Mouse (Mus musculus): Measurements from ENCODE around the gene Gcn1l1.
"Not testable (repeated sequence)": the region's sequence is repeated elsewhere in the genome, so short reads cannot be mapped to it uniquely, and the experiment has no call there.

Gcn1l1 gene

DNA sequence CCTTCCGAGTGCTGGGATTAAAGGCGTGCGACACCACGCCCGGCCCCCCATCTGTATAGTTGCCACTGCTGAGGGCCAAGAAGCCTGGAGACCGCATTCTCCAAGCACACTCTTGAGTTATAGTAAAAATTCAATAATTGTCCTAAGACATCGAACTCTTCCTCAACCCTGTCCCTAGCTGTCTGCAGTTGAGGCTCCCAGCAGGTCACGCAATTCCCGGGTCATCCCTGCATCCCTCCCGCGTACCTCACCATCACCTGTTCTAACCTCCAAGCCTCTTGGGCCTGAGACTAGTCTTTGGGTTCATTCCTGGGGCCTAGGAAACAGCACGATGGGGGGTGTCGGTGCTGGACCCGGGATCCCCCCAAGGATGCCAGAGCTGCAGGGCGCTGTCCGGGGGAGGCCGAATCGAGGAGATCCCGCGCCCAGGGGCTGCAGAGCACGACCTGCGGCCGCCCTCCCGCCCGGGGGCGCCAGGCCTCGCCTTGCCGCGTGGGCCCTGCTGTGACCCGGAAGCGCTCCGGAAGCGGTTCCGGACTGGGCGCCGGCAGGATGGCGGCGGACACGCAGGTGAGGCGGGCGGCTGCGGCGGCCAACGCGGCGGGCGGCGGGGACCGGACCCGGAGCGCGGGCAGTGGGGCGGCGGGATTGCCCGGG lies at the start of gene Gcn1l1:
Gcn1l1 (plus strand) TSS at position 518 of the 657 bp plus-strand sequence.
- DNase-seq (ENCODE audit: low read depth, low spot score) = no peak

GRCm38 (mm10) chr5:115516081-115516907 lies 48.8 kb upstream of the Gcn1l1 start:
- no peak for DNase-seq (ENCODE audit: low read depth, low spot score)

DNA sequence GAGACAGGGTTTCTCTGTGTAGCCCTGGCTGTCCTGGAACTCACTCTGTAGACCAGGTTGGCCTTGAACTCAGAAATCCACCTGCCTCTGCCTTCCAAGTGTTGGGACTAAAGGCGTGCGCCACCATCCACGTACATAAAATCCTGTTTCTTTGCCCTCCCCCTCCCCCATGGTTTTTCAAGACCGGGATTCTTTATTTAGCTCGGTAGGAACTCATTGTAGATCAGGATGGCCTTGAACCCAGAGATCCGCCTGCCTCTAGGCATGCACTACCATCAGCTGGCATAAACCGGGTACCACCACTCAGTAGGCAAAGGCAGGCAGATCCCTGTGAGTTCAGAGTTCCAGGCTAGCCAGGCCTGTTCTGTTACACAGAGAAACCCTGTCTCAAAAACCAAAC lies 48.1 kb upstream of the Gcn1l1 start:
- DNase-seq (ENCODE audit: low read depth, low spot score) = no peak

DNA sequence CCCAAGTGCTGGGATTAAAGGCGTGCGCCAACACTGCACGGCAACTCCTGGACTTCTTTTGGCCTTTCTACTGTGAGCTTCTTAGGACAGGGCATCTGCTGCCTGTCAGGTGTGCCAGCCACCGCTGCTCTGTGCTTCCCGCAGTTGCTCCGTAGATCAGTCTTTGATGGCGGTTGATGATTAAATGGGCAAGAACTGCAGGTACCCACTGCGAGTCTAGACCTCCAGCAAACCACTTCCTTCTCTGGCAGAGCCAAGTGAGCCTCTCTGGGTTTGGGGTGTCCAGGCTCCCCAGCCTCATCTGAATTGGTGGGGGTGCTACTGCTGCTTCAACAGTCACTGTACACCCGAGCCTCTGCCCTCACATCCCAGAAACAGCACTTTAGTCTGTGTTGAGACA lies 47.6 kb upstream of the Gcn1l1 start:
- DNase-seq (ENCODE audit: low read depth, low spot score) = no peak

DNA sequence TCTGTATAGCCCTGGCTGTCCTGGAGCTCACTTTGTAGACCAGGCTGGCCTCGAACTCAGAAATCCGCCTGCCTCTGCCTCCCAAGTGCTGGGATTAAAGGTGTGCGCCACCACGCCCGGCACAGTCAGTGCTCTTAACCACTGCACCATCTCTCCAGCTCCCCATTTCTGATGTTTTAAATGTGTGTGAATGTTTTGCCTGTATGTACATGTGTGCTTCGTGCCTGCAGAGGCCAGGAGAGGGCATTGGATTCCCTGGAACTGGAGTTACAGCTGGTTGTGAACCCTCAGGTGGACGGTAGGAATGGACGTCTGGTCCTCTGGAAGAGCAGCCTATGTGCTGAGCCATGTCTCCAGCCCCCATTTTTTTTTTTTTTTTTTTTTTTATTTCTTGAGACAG lies 46.8 kb upstream of the Gcn1l1 start:
- not testable (repeated sequence) for DNase-seq (ENCODE audit: low read depth, low spot score)

DNA sequence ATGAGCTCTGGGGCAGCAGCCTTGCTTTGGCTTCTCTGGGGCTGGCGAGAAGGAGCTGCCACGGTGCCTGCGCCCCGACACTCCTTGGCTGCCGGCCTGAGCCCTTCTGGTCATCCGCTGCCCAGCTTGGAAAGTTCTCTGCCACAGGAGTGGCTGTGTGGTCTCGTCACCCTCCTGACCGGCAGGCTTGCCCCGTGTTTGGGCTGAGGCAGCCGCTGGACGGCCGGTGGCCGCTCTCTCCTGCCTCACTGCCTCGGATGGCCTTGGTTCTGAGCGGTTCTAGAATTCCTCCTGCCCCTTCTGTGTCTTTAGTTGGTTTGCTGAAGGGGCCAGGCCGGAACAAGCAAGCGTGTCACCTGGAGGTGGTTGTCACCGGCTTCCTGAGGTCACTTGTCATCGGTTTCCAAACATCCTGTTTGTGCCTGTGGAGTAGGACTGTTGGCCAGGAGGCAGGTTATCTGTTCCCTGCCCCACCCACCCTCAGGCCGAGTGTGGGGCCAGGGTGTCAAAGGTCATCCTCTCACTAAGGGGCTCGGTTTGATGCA lies 44.7 kb upstream of the Gcn1l1 start:
- DNase-seq (ENCODE audit: low read depth, low spot score) = no peak

GRCm38 (mm10) chr5:115521553-115522461 lies 43.2 kb upstream of the Gcn1l1 start:
- DNase-seq (ENCODE audit: low read depth, low spot score) = no peak

- no peak for DNase-seq (ENCODE audit: low read depth, low spot score)
Observed at GRCm38 (mm10) chr5:115522531-115522930, 42.5 kb upstream of the Gcn1l1 start.

DNA sequence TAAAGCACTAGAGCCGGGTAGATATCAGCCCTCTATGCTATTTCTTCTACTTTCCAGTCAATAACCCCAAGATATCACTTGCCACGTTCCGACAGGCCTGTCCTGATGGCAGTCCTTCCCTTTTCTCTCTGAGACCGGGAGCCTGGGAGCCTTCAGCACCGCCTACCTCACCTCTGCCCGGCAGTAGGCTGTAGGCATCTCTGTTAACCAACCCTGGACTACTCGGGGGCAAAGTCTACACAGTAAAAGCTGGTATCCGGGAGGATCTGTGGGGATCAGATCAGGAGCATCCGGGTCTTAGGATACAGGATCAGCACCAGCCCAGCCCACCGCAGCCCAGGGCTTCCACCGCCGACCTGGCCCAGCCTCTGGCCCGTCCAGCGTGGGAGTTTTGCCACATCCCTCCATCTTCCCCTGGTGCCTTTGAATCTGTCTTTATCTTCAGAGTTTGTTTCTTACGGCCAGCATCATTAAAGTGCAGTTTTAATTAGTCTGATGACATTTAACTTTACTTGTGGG lies 42.0 kb upstream of the Gcn1l1 start:
- DNase-seq (ENCODE audit: low read depth, low spot score) = no peak

- no peak for DNase-seq (ENCODE audit: low read depth, low spot score)
Observed at GRCm38 (mm10) chr5:115523971-115524370, 41.1 kb upstream of the Gcn1l1 start.

DNA sequence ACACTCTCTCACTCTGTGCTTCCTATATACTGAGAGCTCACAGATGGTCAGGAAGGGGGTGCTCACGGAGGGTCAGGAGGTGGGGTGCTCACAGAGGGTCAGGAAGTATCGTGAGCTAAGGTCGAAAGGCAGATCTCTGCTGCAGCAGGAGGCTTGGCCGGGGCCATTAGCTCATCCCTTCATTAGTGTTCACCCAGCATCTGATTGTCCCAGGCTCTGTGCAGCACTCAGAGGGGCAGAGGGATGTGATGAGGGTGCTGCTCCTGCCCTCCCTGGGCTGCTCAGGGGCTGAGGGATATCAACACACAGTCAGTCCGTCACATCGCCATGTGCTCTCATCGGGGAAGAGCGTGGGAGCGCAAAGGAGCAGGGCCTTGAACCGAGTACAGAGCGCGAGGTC lies 40.6 kb upstream of the Gcn1l1 start:
- no peak for DNase-seq (ENCODE audit: low read depth, low spot score)

DNA sequence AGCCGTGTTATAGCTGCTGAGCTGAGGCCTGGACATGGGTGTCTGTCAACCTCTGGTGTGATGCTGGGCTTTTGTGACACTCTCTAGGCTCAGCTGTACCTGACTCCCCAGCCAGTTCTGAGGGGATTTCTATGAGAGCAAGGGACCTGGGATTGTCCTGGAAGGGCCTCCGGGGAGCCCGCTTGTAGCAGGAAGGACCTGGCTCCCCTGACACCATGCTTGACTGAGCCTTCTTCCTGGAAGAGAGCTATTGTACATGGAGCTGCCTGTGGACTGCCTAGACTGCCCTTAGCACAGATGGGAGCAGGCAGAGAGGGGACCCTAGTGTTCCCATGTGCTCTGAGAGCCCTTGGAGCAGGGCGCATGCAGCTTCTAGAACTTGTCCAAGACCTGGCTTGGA lies 39.6 kb upstream of the Gcn1l1 start:
- DNase-seq (ENCODE audit: low read depth, low spot score) = no peak

GRCm38 (mm10) chr5:115525943-115526342 lies 39.1 kb upstream of the Gcn1l1 start:
- DNase-seq (ENCODE audit: low read depth, low spot score) = no peak

- no peak for DNase-seq (ENCODE audit: low read depth, low spot score)
Observed at GRCm38 (mm10) chr5:115526456-115527202, 38.4 kb upstream of the Gcn1l1 start.

GRCm38 (mm10) chr5:115528128-115528527 lies 36.9 kb upstream of the Gcn1l1 start:
- DNase-seq (ENCODE audit: low read depth, low spot score) = no peak

DNA sequence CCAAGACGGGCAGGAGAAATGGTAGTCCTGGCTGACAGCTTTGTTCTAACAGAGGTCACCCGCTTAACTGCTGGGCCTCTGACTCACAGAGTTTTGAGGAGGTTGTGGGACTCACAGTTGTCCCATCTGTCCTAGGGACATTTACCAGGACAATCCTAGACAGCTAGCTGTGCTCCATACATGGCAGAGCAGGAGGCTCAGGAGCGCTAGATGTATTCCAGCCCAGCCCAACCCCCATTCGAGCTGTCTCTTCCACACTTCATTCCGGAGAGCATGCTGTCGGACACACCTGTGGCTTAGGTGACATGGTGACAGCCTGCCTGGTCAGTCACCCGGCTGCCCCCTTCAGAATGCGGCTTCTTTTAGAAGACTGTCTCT lies 35.7 kb upstream of the Gcn1l1 start:
- DNase-seq (ENCODE audit: low read depth, low spot score) = no peak

DNA sequence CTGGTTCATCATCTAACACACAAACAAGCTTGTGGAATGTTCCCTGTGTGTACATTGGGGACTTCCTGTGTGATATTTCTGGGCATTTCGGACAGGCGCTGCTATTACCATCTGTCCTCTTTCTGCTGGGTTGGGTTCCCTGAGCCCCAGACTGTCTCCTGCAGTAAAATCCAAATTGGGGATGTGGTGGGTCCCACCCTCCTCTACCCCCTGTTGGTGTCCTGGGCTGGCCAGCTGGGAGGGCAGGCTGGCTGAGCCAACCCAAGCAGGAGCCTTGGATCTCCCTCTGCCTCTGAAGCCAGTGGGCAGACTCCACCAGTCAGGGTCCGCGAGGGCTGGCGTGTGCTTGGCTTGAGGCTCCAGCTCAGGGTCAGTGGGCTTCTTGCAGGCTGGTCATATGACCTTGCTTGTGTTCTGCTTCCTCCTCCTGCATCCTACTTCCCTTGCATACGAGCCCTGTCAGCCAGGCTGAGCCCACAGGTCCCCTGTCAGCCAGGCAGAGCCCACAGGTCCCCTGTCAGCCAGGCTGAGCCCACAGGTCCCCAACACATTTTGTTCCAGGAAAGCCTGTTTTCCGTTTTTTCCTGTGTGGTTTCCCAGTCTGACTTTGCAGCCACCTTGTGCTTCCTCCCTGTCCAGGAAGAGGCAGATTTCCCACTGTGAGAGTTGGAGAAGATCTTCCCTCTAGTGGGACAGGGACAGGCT lies 35.2 kb upstream of the Gcn1l1 start:
- no peak for DNase-seq (ENCODE audit: low read depth, low spot score)

GRCm38 (mm10) chr5:115530447-115530809 lies 34.6 kb upstream of the Gcn1l1 start:
- no peak for DNase-seq (ENCODE audit: low read depth, low spot score)

DNA sequence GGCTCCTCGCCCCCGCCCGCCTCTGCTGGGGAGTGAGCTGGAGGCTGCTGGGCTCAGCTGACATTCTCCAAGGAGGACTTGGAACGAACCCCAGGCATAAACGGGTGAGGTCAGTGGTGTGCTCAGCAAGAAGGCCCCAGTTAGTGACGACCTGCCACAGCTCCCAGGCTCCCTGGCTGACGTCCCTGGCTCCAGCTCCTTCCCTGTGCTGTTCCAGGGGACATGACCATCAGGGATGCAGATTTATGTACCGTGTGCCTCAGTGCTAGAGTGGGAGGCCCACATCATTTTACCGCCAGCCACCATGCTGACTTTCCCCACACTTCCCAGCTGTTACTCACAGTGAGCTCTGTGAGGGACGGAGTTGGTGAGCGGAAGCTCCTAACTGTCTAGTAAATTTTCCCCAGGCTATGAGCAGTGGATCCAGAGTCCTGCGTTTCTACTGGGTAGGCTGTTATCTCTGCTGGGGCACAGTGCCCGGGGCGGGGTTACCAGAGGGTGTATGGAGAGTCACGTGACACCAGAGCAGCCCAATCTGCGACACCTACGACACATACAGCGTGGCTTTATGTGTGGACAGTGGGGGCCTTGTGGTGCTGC lies 33.3 kb upstream of the Gcn1l1 start:
- no peak for DNase-seq (ENCODE audit: low read depth, low spot score)

- no peak for DNase-seq (ENCODE audit: low read depth, low spot score)
Observed at GRCm38 (mm10) chr5:115534290-115534731, 30.7 kb upstream of the Gcn1l1 start.

Data from WW6 (cell line).